ENCODE assay signal across 18 mouse cellular contexts in the genomic region with DNA sequence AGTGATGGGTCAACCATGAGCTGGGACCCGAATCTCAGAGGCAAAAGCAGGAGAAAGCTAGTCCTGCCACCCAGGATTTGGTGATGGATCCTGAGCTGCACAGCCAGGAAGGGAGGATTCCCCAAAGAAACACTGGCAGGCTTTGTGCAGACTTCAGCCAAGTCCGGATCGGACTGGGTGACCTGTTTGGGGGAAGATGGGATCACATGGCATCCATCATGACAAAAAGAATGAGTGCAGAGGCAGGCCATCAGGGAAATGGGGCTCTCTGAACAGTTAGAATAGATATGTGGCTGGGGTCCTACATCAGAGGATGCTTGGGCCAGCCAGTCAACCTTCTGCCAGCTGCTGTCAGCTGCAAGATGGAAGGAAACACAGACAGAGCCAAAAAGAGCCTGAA.
A peak's percentile ranks its signal among the peaks of the same experiment; 100 is the strongest.
DNase-seq lines count a peak whose midpoint lies in the region; TF ChIP-seq lines count a peak whose summit lies in the region.
"Had no signal": no experiment of that assay in that cellular context is flagged by ENCODE, and none has a peak within 500 bp of the region (broad histone marks: within the 10 kb centered on the region; RNA-seq: fewer than 3 reads in every experiment).

No protein-coding gene starts in this region.

- intact Hi-C loops in heart, postnatal 14 days (cut with DNase I), result no loop called here
- intact Hi-C loops in heart, adult 2 months (cut with DNase I), result no loop called here
- intact Hi-C loops in left cerebral cortex, postnatal 4 days (cut with DNase I), result no loop called here
- intact Hi-C loops in left cerebral cortex, postnatal 25 days (cut with DNase I), result no loop called here

- no peak overlapping the region for H3K9ac ChIP-seq in heart, adult 2 months (ENCODE audit: low read depth, low read length)
- H3K9ac ChIP-seq: forebrain, embryonic 15.5 days; hindbrain, embryonic 14.5 days; intestine, embryonic 15.5 days had no signal

- H3K4me1 ChIP-seq in heart, embryonic 10.5 days, result 0 out of 2 replicates have a peak, but pooled peaks cover 5% of the 10 kb centered on the region
- H3K4me1 ChIP-seq in heart, adult 2 months (ENCODE audit: control insufficient read depth, insufficient read depth, low read length), result no peaks in the 10 kb centered on the region
- no peaks in the 10 kb centered on the region; the same call in 1 of the 2 replicates for H3K4me1 ChIP-seq in olfactory bulb, adult 2 months (ENCODE audit: control insufficient read depth, insufficient read depth, low read length)
- no peaks in the 10 kb centered on the region for H3K4me1 ChIP-seq in limb, embryonic 10.5 days
- H3K4me1 ChIP-seq: forebrain, embryonic 10.5 days; forebrain, embryonic 15.5 days; intestine, embryonic 15.5 days had no signal

- 61% methylated on average over 3 of the region's 3 CpGs for WGBS in heart, embryonic 10.5 days
- WGBS in heart, adult 2 months, result 51% methylated on average over 3 of the region's 3 CpGs
- 58% methylated on average over 3 of the region's 3 CpGs for WGBS in olfactory bulb, adult 2 months
- 84% methylated on average over 3 of the region's 3 CpGs for WGBS in limb, embryonic 10.5 days

- no peak for TF ChIP-seq EP300 in heart, adult 2 months (IDR thresholded peaks at IDR 0.05; ENCODE audit: insufficient read depth, low read depth, low read length)

- no peaks in the 10 kb centered on the region for H3K9me3 ChIP-seq in heart, embryonic 10.5 days
- no peaks in the 10 kb centered on the region for H3K9me3 ChIP-seq in limb, embryonic 10.5 days (replicated peaks)
- H3K9me3 ChIP-seq: forebrain, embryonic 10.5 days; intestine, embryonic 15.5 days had no signal

- no peaks in the 10 kb centered on the region; the same call in 1 of the 2 replicates for H3K27me3 ChIP-seq in heart, embryonic 10.5 days (ENCODE audit: insufficient read depth, poor library complexity, severe bottlenecking)
- no peaks in the 10 kb centered on the region for H3K27me3 ChIP-seq in heart, adult 2 months (ENCODE audit: control insufficient read depth, insufficient read depth, low read length)
- H3K27me3 ChIP-seq in limb, embryonic 10.5 days (ENCODE audit: low read depth, poor library complexity, severe bottlenecking), result no peaks in the 10 kb centered on the region
- H3K27me3 ChIP-seq: forebrain, embryonic 15.5 days; intestine, embryonic 15.5 days had no signal

- TF ChIP-seq CTCF in heart, adult 2 months (IDR thresholded peaks at IDR 0.05), result no peak
- TF ChIP-seq CTCF in olfactory bulb, adult 2 months (IDR thresholded peaks at IDR 0.05; ENCODE audit: insufficient read depth, low read depth, low read length), result no peak

- H3K36me3 ChIP-seq in heart, embryonic 10.5 days, result no peaks in the 10 kb centered on the region
- H3K36me3 ChIP-seq in heart, adult 2 months (ENCODE audit: control insufficient read depth, insufficient read depth, low read length), result no peaks in the 10 kb centered on the region
- H3K36me3 ChIP-seq in limb, embryonic 10.5 days, result no peaks in the 10 kb centered on the region
- H3K36me3 ChIP-seq: forebrain, embryonic 10.5 days; forebrain, embryonic 15.5 days; intestine, embryonic 15.5 days had no signal

- no peak for TF ChIP-seq POLR2A in heart, adult 2 months (IDR thresholded peaks at IDR 0.05; ENCODE audit: insufficient read depth, low read depth, low read length)
- TF ChIP-seq POLR2A in olfactory bulb, adult 2 months (IDR thresholded peaks at IDR 0.05; ENCODE audit: insufficient read depth, low read depth, low read length), result 0 out of 2 replicates have a peak, but pooled peaks have one; percentile 5

- no peaks in the 10 kb centered on the region for H3K79me2 ChIP-seq in heart, adult 2 months (replicated peaks; ENCODE audit: control insufficient read depth, insufficient read depth, low read length)

- peak; percentile 92 for DNase-seq in heart, adult 11 months
- DNase-seq in heart, postnatal 14 days, result no peak
- peak; percentile 39 for DNase-seq in heart, embryonic 10.5 days (ENCODE audit: low spot score)
- DNase-seq in heart, adult 2 months, result no peak
- peak; percentile 30 for DNase-seq in left cerebral cortex, postnatal 4 days
- no peak for DNase-seq in left cerebral cortex, postnatal 25 days (ENCODE audit: low spot score in 2 of 2)
- DNase-seq in limb, embryonic 10.5 days (ENCODE audit: low spot score), result no peak
- DNase-seq: adrenal gland, adult 2 months; adrenal gland, postnatal 14 days; cerebellum, adult 11 months; cerebellum, adult 8-10 months; gastrocnemius, postnatal 25 days; kidney, adult 11 months had no signal

- no peak overlapping the region for H3K27ac ChIP-seq in heart, embryonic 10.5 days
- no peak overlapping the region for H3K27ac ChIP-seq in heart, adult 2 months
- no peak overlapping the region for H3K27ac ChIP-seq in olfactory bulb, adult 2 months (ENCODE audit: insufficient read depth, low read depth, low read length)
- H3K27ac ChIP-seq in limb, embryonic 10.5 days, result no peak overlapping the region
- H3K27ac ChIP-seq: forebrain, embryonic 10.5 days; forebrain, embryonic 15.5 days; hindbrain, embryonic 14.5 days; intestine, embryonic 15.5 days had no signal

- H3K4me3 ChIP-seq in heart, embryonic 10.5 days, result no peak overlapping the region
- no peak overlapping the region for H3K4me3 ChIP-seq in heart, adult 2 months
- no peak overlapping the region for H3K4me3 ChIP-seq in olfactory bulb, adult 2 months (ENCODE audit: insufficient read depth, low read depth, low read length)
- H3K4me3 ChIP-seq in limb, embryonic 10.5 days, result no peak overlapping the region
- H3K4me3 ChIP-seq: forebrain, embryonic 10.5 days; forebrain, embryonic 15.5 days; intestine, embryonic 15.5 days had no signal

Comparison
In these comparisons a context has a peak if more than half of its experiments do, and no peak if none do; other contexts are left out.
1. DNase-seq: peak in heart, adult 11 months (single experiment), heart, embryonic 10.5 days (single experiment) and left cerebral cortex, postnatal 4 days (single experiment); none in heart, postnatal 14 days (0 of 2), heart, adult 2 months (0 of 2), left cerebral cortex, postnatal 25 days (0 of 2) and limb, embryonic 10.5 days (single experiment).